Mouse (Mus musculus): ENCODE results near the gene Ralgds. TPM values are rescaled to one million over a fixed set of nuclear protein-coding genes. Genes with fewer than 3 reads are reported as not detected.
A peak's percentile ranks its signal among the peaks of the same experiment; 100 is the strongest.

The Ralgds gene
- polyA plus RNA-seq, 1 experiment from 2014 or later: 2.3 TPM

- H3K4me1 ChIP-seq (ENCODE audit: control insufficient read depth, low read depth, low read length): peaks cover 11% of the 10 kb centered on the region
- H3K27ac ChIP-seq (ENCODE audit: low read length): no peak overlapping the region; the same call in 1 of the 2 replicates
- H3K9ac ChIP-seq (ENCODE audit: low read depth, low read length): no peak overlapping the region
- H3K4me2 ChIP-seq (ENCODE audit: low read depth, low read length): no peak overlapping the region
- 33% methylated on average over 2 of the region's 2 CpGs for WGBS (ENCODE audit: insufficient replicate concordance)
- H3K27me3 ChIP-seq (ENCODE audit: control insufficient read depth, insufficient read depth, low read depth, low read length): no peaks in the 10 kb centered on the region; the same call in none of the 2 replicates
- peak; percentile 46; the same call in 1 of the 2 replicates for ATAC-seq (ENCODE audit: low read depth)
- no peaks in the 10 kb centered on the region for H3K9me3 ChIP-seq (replicated peaks; ENCODE audit: control insufficient read depth, low read length)
- H3K4me3 ChIP-seq (ENCODE audit: low read depth, low read length): no peak overlapping the region
- no peaks in the 10 kb centered on the region for H3K36me3 ChIP-seq (ENCODE audit: control insufficient read depth, insufficient read depth)
Observed at GRCm38 (mm10) chr2:28539949-28540348, 27.0 kb downstream of the Ralgds start.

GRCm38 (mm10) chr2:28540587-28541227 lies 27.8 kb downstream of the Ralgds start:
- no peaks in the 10 kb centered on the region for H3K9me3 ChIP-seq (replicated peaks; ENCODE audit: control insufficient read depth, low read length)
- ATAC-seq (ENCODE audit: low read depth): no peak
- 50% methylated on average over 8 of the region's 8 CpGs for WGBS (ENCODE audit: insufficient replicate concordance)
- H3K36me3 ChIP-seq (ENCODE audit: control insufficient read depth, insufficient read depth): no peaks in the 10 kb centered on the region
- H3K9ac ChIP-seq (ENCODE audit: low read depth, low read length): no peak overlapping the region
- H3K4me1 ChIP-seq (ENCODE audit: control insufficient read depth, low read depth, low read length): peaks cover 11% of the 10 kb centered on the region
- no peak overlapping the region for H3K27ac ChIP-seq (ENCODE audit: low read length)
- no peaks in the 10 kb centered on the region; the same call in 1 of the 2 replicates for H3K27me3 ChIP-seq (ENCODE audit: control insufficient read depth, insufficient read depth, low read depth, low read length)
- no peak overlapping the region for H3K4me2 ChIP-seq (ENCODE audit: low read depth, low read length)
- H3K4me3 ChIP-seq (ENCODE audit: low read depth, low read length): no peak overlapping the region

- no peak overlapping the region for H3K27ac ChIP-seq (ENCODE audit: low read length)
- no peak for ATAC-seq (ENCODE audit: low read depth)
- 67% methylated on average over 8 of the region's 8 CpGs for WGBS (ENCODE audit: insufficient replicate concordance)
- H3K36me3 ChIP-seq (ENCODE audit: control insufficient read depth, insufficient read depth): no peaks in the 10 kb centered on the region
- H3K4me2 ChIP-seq (ENCODE audit: low read depth, low read length): no peak overlapping the region
- H3K9ac ChIP-seq (ENCODE audit: low read depth, low read length): no peak overlapping the region
- H3K4me1 ChIP-seq (ENCODE audit: control insufficient read depth, low read depth, low read length): peaks cover 11% of the 10 kb centered on the region
- no peaks in the 10 kb centered on the region for H3K27me3 ChIP-seq (ENCODE audit: control insufficient read depth, insufficient read depth, low read depth, low read length)
- no peak overlapping the region for H3K4me3 ChIP-seq (ENCODE audit: low read depth, low read length)
- H3K9me3 ChIP-seq (replicated peaks; ENCODE audit: control insufficient read depth, low read length): no peaks in the 10 kb centered on the region
Observed at GRCm38 (mm10) chr2:28543894-28544293, 31.0 kb downstream of the Ralgds start.

GRCm38 (mm10) chr2:28545976-28546375 lies 33.1 kb downstream of the Ralgds start:
- no peak overlapping the region for H3K27ac ChIP-seq (ENCODE audit: low read length)
- no peak overlapping the region for H3K4me3 ChIP-seq (ENCODE audit: low read depth, low read length)
- H3K36me3 ChIP-seq (ENCODE audit: control insufficient read depth, insufficient read depth): no peaks in the 10 kb centered on the region
- no peak overlapping the region for H3K9ac ChIP-seq (ENCODE audit: low read depth, low read length)
- no peaks in the 10 kb centered on the region for H3K9me3 ChIP-seq (replicated peaks; ENCODE audit: control insufficient read depth, low read length)
- H3K4me1 ChIP-seq (ENCODE audit: control insufficient read depth, low read depth, low read length): no peaks in the 10 kb centered on the region
- H3K27me3 ChIP-seq (ENCODE audit: control insufficient read depth, insufficient read depth, low read depth, low read length): no peaks in the 10 kb centered on the region
- no peak for ATAC-seq (ENCODE audit: low read depth)
- no peak overlapping the region for H3K4me2 ChIP-seq (ENCODE audit: low read depth, low read length)

- WGBS (ENCODE audit: insufficient replicate concordance): 58% methylated on average over 6 of the region's 6 CpGs
- no peak overlapping the region for H3K4me2 ChIP-seq (ENCODE audit: low read depth, low read length)
- H3K27ac ChIP-seq (ENCODE audit: low read length): no peak overlapping the region
- H3K4me3 ChIP-seq (ENCODE audit: low read depth, low read length): no peak overlapping the region
- ATAC-seq (ENCODE audit: low read depth): no peak
- H3K36me3 ChIP-seq (ENCODE audit: control insufficient read depth, insufficient read depth): no peaks in the 10 kb centered on the region
- no peaks in the 10 kb centered on the region for H3K27me3 ChIP-seq (ENCODE audit: control insufficient read depth, insufficient read depth, low read depth, low read length)
- H3K9me3 ChIP-seq (replicated peaks; ENCODE audit: control insufficient read depth, low read length): no peaks in the 10 kb centered on the region
- no peak overlapping the region for H3K9ac ChIP-seq (ENCODE audit: low read depth, low read length)
- no peaks in the 10 kb centered on the region for H3K4me1 ChIP-seq (ENCODE audit: control insufficient read depth, low read depth, low read length)
Observed at GRCm38 (mm10) chr2:28546560-28546959, 33.6 kb downstream of the Ralgds start.

- no peak overlapping the region for H3K27ac ChIP-seq (ENCODE audit: low read length)
- no peak overlapping the region for H3K4me3 ChIP-seq (ENCODE audit: low read depth, low read length)
- no peaks in the 10 kb centered on the region for H3K27me3 ChIP-seq (ENCODE audit: control insufficient read depth, insufficient read depth, low read depth, low read length)
- 35% methylated on average over 11 of the region's 11 CpGs for WGBS (ENCODE audit: insufficient replicate concordance)
- no peak overlapping the region for H3K4me2 ChIP-seq (ENCODE audit: low read depth, low read length)
- no peaks in the 10 kb centered on the region for H3K9me3 ChIP-seq (replicated peaks; ENCODE audit: control insufficient read depth, low read length)
- H3K4me1 ChIP-seq (ENCODE audit: control insufficient read depth, low read depth, low read length): no peaks in the 10 kb centered on the region
- ATAC-seq (ENCODE audit: low read depth): peak; percentile 41; the same call in 1 of the 2 replicates
- H3K36me3 ChIP-seq (ENCODE audit: control insufficient read depth, insufficient read depth): no peaks in the 10 kb centered on the region
- H3K9ac ChIP-seq (ENCODE audit: low read depth, low read length): no peak overlapping the region
Observed at GRCm38 (mm10) chr2:28547237-28548172, 34.6 kb downstream of the Ralgds start.

- no peak for ATAC-seq (ENCODE audit: low read depth)
- Histone ChIP-seq H3K9ac (ENCODE audit: low read depth, low read length) (no peak overlapping the region), H3K4me2 (ENCODE audit: low read depth, low read length) (no peak overlapping the region), H3K27me3 (ENCODE audit: control insufficient read depth, insufficient read depth, low read depth, low read length) (no peaks in the 10 kb centered on the region), H3K4me1 (ENCODE audit: control insufficient read depth, low read depth, low read length) (no peaks in the 10 kb centered on the region), H3K36me3 (ENCODE audit: control insufficient read depth, insufficient read depth) (no peaks in the 10 kb centered on the region), H3K27ac (ENCODE audit: low read length) (no peak overlapping the region), H3K9me3 (replicated peaks; ENCODE audit: control insufficient read depth, low read length) (no peaks in the 10 kb centered on the region), H3K4me3 (ENCODE audit: low read depth, low read length) (no peak overlapping the region)
- WGBS (ENCODE audit: insufficient replicate concordance): 67% methylated on average over 13 of the region's 13 CpGs
Observed at GRCm38 (mm10) chr2:28549157-28549556, 36.2 kb downstream of the Ralgds start.

- no peaks in the 10 kb centered on the region for H3K27me3 ChIP-seq (ENCODE audit: control insufficient read depth, insufficient read depth, low read depth, low read length)
- no peak overlapping the region for H3K9ac ChIP-seq (ENCODE audit: low read depth, low read length)
- H3K9me3 ChIP-seq (replicated peaks; ENCODE audit: control insufficient read depth, low read length): no peaks in the 10 kb centered on the region
- H3K4me3 ChIP-seq (ENCODE audit: low read depth, low read length): no peak overlapping the region
- no peak for ATAC-seq (ENCODE audit: low read depth)
- H3K36me3 ChIP-seq (ENCODE audit: control insufficient read depth, insufficient read depth): no peaks in the 10 kb centered on the region
- H3K4me2 ChIP-seq (ENCODE audit: low read depth, low read length): no peak overlapping the region
- 81% methylated on average over 5 of the region's 5 CpGs for WGBS (ENCODE audit: insufficient replicate concordance)
- H3K27ac ChIP-seq (ENCODE audit: low read length): no peak overlapping the region
- H3K4me1 ChIP-seq (ENCODE audit: control insufficient read depth, low read depth, low read length): no peaks in the 10 kb centered on the region
Observed at GRCm38 (mm10) chr2:28552301-28552700, 39.4 kb downstream of the Ralgds start.

- H3K9me3 ChIP-seq (replicated peaks; ENCODE audit: control insufficient read depth, low read length): no peaks in the 10 kb centered on the region
- H3K9ac ChIP-seq (ENCODE audit: low read depth, low read length): no peak overlapping the region
- H3K27me3 ChIP-seq (ENCODE audit: control insufficient read depth, insufficient read depth, low read depth, low read length): no peaks in the 10 kb centered on the region
- no peak overlapping the region for H3K4me2 ChIP-seq (ENCODE audit: low read depth, low read length)
- no peak for ATAC-seq (ENCODE audit: low read depth)
- no peak overlapping the region for H3K27ac ChIP-seq (ENCODE audit: low read length)
- 61% methylated on average over 5 of the region's 5 CpGs for WGBS (ENCODE audit: insufficient replicate concordance)
- H3K36me3 ChIP-seq (ENCODE audit: control insufficient read depth, insufficient read depth): no peaks in the 10 kb centered on the region
- H3K4me1 ChIP-seq (ENCODE audit: control insufficient read depth, low read depth, low read length): no peaks in the 10 kb centered on the region
- H3K4me3 ChIP-seq (ENCODE audit: low read depth, low read length): no peak overlapping the region
Observed at GRCm38 (mm10) chr2:28557452-28557851, 44.5 kb downstream of the Ralgds start.

All from liver, embryonic 16.5 days (tissue).